Mouse (Mus musculus) embryonic facial prominence, embryonic 15.5 days (tissue): ENCODE measurements around the gene Syne1. TPM values are rescaled to one million over a fixed set of nuclear protein-coding genes. Genes with fewer than 3 reads are reported as not detected.

Experiments used
- ATAC-seq: fragments of 200-750 bp; cut with Nextera tagmentation; 2 replicates; pipeline ENCODE4 v1.8.0; 2017; ENCODE audit warnings: low read depth, moderate TSS enrichment; ENCODE audit not compliant: insufficient number of reproducible peaks, low FRiP score, low TSS enrichment
- H3K27ac ChIP-seq: fragments of 300-500 bp; sonication (generic); replicated peaks from 2 replicates; pipeline ENCODE4 v1.5.1; 2015; ENCODE audit warnings: mild to moderate bottlenecking, inconsistent platforms
- H3K27me3 ChIP-seq: fragments of 300-500 bp; sonication (generic); 2 replicates; pipeline ENCODE4 v1.6.1; 2015; ENCODE audit warnings: inconsistent platforms
- H3K36me3 ChIP-seq: fragments of 300-500 bp; sonication (generic); 2 replicates; pipeline ENCODE4 v1.6.1; 2015; ENCODE audit warnings: mild to moderate bottlenecking, inconsistent platforms
- H3K4me1 ChIP-seq: fragments of 300-500 bp; sonication (generic); 2 replicates; pipeline ENCODE4 v1.6.1; 2015; ENCODE audit warnings: inconsistent platforms
- H3K4me2 ChIP-seq: fragments of 300-500 bp; sonication (generic); replicated peaks from 2 replicates; pipeline ENCODE4 v1.6.1; 2015; ENCODE audit warnings: mild to moderate bottlenecking, inconsistent platforms
- H3K4me3 ChIP-seq: fragments of 300-500 bp; sonication (generic); replicated peaks from 2 replicates; pipeline ENCODE4 v1.5.1; 2015; ENCODE audit warnings: mild to moderate bottlenecking, inconsistent platforms
- H3K9ac ChIP-seq: fragments of 300-500 bp; sonication (generic); 2 replicates; pipeline ENCODE4 v1.6.1; 2015; ENCODE audit warnings: inconsistent platforms
- H3K9me3 ChIP-seq: fragments of 300-500 bp; sonication (generic); replicated peaks from 2 replicates; pipeline ENCODE4 v1.6.1; 2016; ENCODE audit warnings: inconsistent platforms
- WGBS: fragments of 180-500 bp; shearing (Covaris S2); methylation state at CpG from one replicate; pipeline ENCODE4 v1.1.7; 2015; 5-methylcytosine and 5-hydroxymethylcytosine counted together
- polyA plus RNA-seq: library from polyadenylated mRNA; unstranded; fragments of >200 nt; fragmentation: Nextera tagmentation; extraction: Ambion mirVana; gene quantifications from 2 replicates; pipeline ENCODE4 v1.2.1, GENCODE M21; 2015

Gene Syne1
- polyA plus RNA-seq, 1 experiment from 2014 or later, result 8.0 TPM

DNA sequence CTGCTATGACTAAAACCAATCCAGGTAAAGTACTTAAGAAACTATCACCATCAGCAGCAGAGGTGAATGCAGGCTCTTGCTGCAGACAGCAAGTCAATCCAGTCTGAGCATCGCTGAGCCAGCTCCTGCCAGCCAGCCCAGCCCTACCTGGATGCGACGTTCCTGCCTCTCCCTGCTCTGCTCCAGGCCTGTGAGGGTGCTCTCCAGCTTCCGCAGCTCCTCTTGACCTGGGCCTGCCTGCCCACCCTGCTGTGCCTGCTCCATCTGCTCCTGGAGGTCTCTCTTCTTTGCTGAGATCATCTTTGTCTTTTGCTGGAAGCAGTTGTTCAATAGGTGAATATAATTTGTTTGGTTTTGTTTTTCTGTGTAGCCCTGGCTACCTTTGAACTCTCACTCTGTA, 208.1 kb downstream of the Syne1 start:
- 60% methylated on average over 4 of the region's 4 CpGs for WGBS
- H3K4me3 ChIP-seq, result no peak overlapping the region
- H3K27me3 ChIP-seq, result no peaks in the 10 kb centered on the region
- H3K27ac ChIP-seq, result no peak overlapping the region
- no peaks in the 10 kb centered on the region for H3K36me3 ChIP-seq
- H3K9me3 ChIP-seq, result no peaks in the 10 kb centered on the region
- no peaks in the 10 kb centered on the region for H3K4me1 ChIP-seq
- ATAC-seq, result no peak
- H3K4me2 ChIP-seq, result no peak overlapping the region
- H3K9ac ChIP-seq, result no peak overlapping the region

DNA sequence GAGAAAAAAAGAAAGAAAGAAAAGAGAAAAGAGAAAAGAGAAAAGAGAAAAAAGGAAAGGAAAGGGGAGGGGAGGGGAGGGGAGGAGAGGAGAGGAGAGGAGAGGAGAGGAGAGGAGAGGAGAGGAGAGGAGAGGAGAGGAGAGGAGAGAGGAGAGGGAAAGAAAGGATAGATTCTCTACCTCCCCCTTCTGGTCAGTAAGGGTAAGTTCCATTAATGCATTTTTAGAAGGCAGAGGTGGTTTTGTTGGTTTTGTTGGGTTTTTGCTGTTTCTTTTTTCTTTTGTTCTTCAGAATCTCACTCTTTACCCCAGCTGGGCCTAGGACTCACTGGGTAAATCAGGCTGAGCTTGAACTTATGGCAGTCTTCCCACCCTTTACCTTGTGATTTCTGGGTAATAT, 214.9 kb downstream of the Syne1 start:
- Histone ChIP-seq H3K4me3 (no peak overlapping the region), H3K4me1 (no peaks in the 10 kb centered on the region), H3K27ac (no peak overlapping the region), H3K36me3 (no peaks in the 10 kb centered on the region), H3K9ac (no peak overlapping the region), H3K27me3 (no peaks in the 10 kb centered on the region), H3K4me2 (no peak overlapping the region), H3K9me3 (no peaks in the 10 kb centered on the region)
- no peak for ATAC-seq

DNA sequence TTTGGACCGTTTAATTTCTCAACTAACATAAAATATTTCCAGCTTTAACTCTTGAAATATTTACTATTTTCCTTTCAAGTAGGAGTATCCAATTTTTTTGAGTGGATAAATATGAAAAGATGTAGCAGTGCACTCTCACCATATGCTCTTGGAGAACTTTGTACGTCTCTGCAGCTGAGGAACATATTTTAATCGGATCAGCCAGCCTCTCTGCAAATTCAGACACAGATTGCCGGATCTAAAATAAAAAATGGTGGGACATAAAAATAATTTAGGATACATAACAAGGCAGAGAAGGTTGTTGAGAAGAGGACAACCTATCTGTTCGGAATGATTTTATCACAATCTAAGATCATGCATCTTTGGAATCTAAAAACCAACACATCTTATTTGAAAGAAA, 218.5 kb downstream of the Syne1 start:
- Histone ChIP-seq H3K36me3 (no peaks in the 10 kb centered on the region), H3K4me2 (no peak overlapping the region), H3K27ac (no peak overlapping the region), H3K27me3 (no peaks in the 10 kb centered on the region), H3K9me3 (no peaks in the 10 kb centered on the region), H3K4me1 (no peaks in the 10 kb centered on the region), H3K4me3 (no peak overlapping the region), H3K9ac (no peak overlapping the region)
- 73% methylated on average over 5 of the region's 5 CpGs for WGBS
- ATAC-seq, result no peak

GRCm38 (mm10) chr10:5326716-5327115, 224.6 kb downstream of the Syne1 start:
- H3K27me3 ChIP-seq, result no peaks in the 10 kb centered on the region
- 67% methylated on average over 9 of the region's 9 CpGs for whole genome bisulfite sequencing
- no peak overlapping the region for H3K4me3 ChIP-seq
- no peak for ATAC-seq
- H3K36me3 ChIP-seq, result no peaks in the 10 kb centered on the region
- no peak overlapping the region for H3K9ac ChIP-seq
- no peak overlapping the region for H3K27ac ChIP-seq
- H3K9me3 ChIP-seq, result no peaks in the 10 kb centered on the region
- H3K4me2 ChIP-seq, result no peak overlapping the region
- H3K4me1 ChIP-seq, result no peaks in the 10 kb centered on the region

DNA sequence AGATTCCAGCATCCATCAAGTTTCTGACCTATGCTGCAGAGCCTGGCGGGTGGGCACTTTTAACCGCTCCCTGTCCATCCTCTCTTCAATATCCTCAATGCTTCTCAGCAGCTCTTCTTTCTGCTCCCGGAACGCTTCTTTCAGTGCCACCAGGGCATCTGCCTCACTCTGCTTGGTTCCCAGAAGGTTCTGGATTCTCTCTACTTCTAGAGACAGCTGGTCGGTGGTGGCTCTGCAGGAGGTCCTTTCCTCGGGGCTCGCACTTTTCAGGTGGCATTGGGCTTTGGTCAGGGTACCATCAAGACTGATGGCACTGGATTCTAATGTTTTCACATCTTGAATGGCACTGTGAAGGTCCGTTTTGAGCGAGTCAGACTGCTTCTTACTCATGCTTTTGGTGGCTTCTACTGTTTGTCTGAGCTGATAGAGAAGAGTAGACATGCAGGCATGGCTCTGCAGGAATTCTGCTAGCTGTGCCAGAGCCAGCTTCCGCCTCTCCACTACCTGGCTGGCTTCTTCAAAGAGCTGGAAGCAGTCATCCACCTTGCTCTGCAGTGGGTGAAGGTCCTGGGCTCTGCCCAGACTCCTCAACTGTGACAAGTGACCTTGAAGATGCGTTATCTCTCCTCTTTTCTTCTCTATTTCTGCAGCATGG, 227.4 kb downstream of the Syne1 start:
- Histone ChIP-seq H3K4me1 (no peaks in the 10 kb centered on the region), H3K4me3 (no peak overlapping the region), H3K9me3 (no peaks in the 10 kb centered on the region), H3K9ac (no peak overlapping the region), H3K36me3 (no peaks in the 10 kb centered on the region), H3K27ac (no peak overlapping the region), H3K4me2 (no peak overlapping the region), H3K27me3 (no peaks in the 10 kb centered on the region)
- ATAC-seq, result no peak
- WGBS, result 83% methylated on average over 11 of the region's 11 CpGs

DNA sequence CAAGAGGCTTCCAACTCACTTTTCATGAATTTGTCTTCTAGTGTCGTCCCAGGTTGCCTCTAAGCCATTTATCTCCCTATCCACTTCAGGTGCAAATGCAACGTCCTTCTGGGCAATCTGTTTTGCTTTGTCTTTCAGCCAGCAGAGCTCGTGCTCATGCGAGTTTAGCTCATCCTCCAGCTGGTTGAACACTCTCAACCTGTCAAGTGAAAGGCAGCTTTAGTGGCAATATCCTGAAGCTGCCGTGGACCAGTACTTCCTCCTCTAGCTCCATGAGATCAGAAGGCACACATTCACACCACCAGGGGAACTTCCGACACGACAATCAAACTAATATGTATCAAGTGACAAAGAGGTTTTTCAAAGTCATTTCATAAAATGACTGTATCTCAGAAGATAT, 228.7 kb downstream of the Syne1 start:
- H3K36me3 ChIP-seq, result no peaks in the 10 kb centered on the region
- no peaks in the 10 kb centered on the region for H3K9me3 ChIP-seq
- no peak overlapping the region for H3K9ac ChIP-seq
- ATAC-seq, result no peak
- H3K4me3 ChIP-seq, result no peak overlapping the region
- H3K27ac ChIP-seq, result no peak overlapping the region
- H3K4me2 ChIP-seq, result no peak overlapping the region
- H3K27me3 ChIP-seq, result no peaks in the 10 kb centered on the region
- 40% methylated on average over 7 of the region's 7 CpGs for WGBS
- no peaks in the 10 kb centered on the region for H3K4me1 ChIP-seq

- no peaks in the 10 kb centered on the region for H3K9me3 ChIP-seq
- no peaks in the 10 kb centered on the region for H3K27me3 ChIP-seq
- H3K27ac ChIP-seq, result no peak overlapping the region
- no peaks in the 10 kb centered on the region for H3K36me3 ChIP-seq
- no peak overlapping the region for H3K9ac ChIP-seq
- no peaks in the 10 kb centered on the region for H3K4me1 ChIP-seq
- ATAC-seq, result no peak
- H3K4me2 ChIP-seq, result no peak overlapping the region
- 23% methylated on average over 6 of the region's 6 CpGs for WGBS
- no peak overlapping the region for H3K4me3 ChIP-seq
Observed at GRCm38 (mm10) chr10:5317602-5318001, 233.7 kb downstream of the Syne1 start.

GRCm38 (mm10) chr10:5312437-5312836, 238.8 kb downstream of the Syne1 start:
- peaks cover 17% of the 10 kb centered on the region for H3K4me1 ChIP-seq
- no peak overlapping the region for H3K4me3 ChIP-seq
- H3K4me2 ChIP-seq, result no peak overlapping the region
- H3K9ac ChIP-seq, result no peak overlapping the region
- no peak overlapping the region for H3K27ac ChIP-seq
- no peaks in the 10 kb centered on the region for H3K27me3 ChIP-seq
- no peak for ATAC-seq
- H3K36me3 ChIP-seq, result no peaks in the 10 kb centered on the region
- H3K9me3 ChIP-seq, result no peaks in the 10 kb centered on the region
- WGBS, result 75% methylated on average over 4 of the region's 4 CpGs

GRCm38 (mm10) chr10:5309961-5310713, 241.1 kb downstream of the Syne1 start:
- 11% methylated on average over 4 of the region's 4 CpGs for WGBS
- peaks cover 17% of the 10 kb centered on the region for H3K4me1 ChIP-seq
- H3K27me3 ChIP-seq, result no peaks in the 10 kb centered on the region
- ATAC-seq, result peak; percentile 85
- peak overlapping the region; percentile 35 for H3K4me2 ChIP-seq
- no peak overlapping the region for H3K4me3 ChIP-seq
- no peak overlapping the region for H3K9ac ChIP-seq
- no peaks in the 10 kb centered on the region for H3K9me3 ChIP-seq
- no peaks in the 10 kb centered on the region for H3K36me3 ChIP-seq
- peak overlapping the region; percentile 87 for H3K27ac ChIP-seq

DNA sequence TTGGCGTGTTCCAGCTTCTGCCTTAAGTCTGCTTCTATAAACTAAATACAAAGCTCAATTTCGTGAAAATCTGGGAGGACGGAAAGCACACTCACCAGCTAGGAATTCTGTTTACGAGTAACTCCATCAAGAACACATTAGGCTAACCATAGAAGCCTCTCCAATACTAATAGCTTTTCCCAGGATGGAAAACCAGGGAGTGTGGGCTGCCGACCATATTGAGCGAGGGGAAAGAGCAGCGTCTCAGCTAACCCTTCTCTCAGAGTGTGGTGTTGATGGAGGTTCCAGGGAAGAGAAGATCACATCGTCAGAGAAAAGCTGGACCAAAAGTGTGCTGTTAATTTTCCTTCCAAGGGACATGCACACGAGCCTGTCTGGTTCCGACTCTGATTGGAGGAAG, 241.9 kb downstream of the Syne1 start:
- Histone ChIP-seq H3K9me3 (no peaks in the 10 kb centered on the region), H3K4me2 (peak overlapping the region; percentile 35), H3K4me3 (peak overlapping the region; percentile 10; the same call in 1 of the 2 replicates), H3K4me1 (peaks cover 17% of the 10 kb centered on the region), H3K36me3 (no peaks in the 10 kb centered on the region), H3K27me3 (no peaks in the 10 kb centered on the region), H3K9ac (no peak overlapping the region), H3K27ac (peak overlapping the region; percentile 87)
- 24% methylated on average over 10 of the region's 10 CpGs for WGBS
- no peak for ATAC-seq

GRCm38 (mm10) chr10:5305555-5305954, 245.7 kb downstream of the Syne1 start:
- no peak for ATAC-seq
- H3K36me3 ChIP-seq, result no peaks in the 10 kb centered on the region
- H3K27me3 ChIP-seq, result no peaks in the 10 kb centered on the region
- no peak overlapping the region for H3K4me3 ChIP-seq
- no peaks in the 10 kb centered on the region for H3K9me3 ChIP-seq
- WGBS, result 27% methylated on average over 6 of the region's 6 CpGs
- H3K9ac ChIP-seq, result no peak overlapping the region
- H3K4me2 ChIP-seq, result no peak overlapping the region
- H3K4me1 ChIP-seq, result peaks cover 13% of the 10 kb centered on the region
- 0 out of 2 replicates have a peak overlapping the region, but pooled peaks have one; percentile 5 for H3K27ac ChIP-seq
